Mouse (Mus musculus): Measurements from ENCODE around the gene Ptprg.

DNA sequence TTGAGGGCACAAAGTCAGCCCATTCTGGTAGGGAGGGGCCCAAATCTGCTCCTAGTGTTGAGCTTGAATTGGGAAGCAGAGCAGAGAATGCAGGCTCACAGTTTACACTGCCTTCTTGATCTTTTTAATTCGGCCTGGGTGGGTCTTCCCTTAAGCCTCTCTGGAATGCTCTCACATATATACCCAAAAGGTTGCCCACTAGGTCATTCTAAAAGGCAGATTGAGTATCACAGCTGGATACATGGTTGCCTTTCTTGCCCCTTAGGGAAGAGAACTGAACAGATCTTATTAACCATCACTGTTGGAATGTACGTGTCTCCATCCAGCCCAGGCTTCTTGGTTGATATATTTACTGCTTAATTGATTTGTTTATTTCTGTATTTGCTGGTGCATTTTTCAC lies 349.5 kb downstream of the Ptprg start:
- TF ChIP-seq CTCF (IDR thresholded peaks at IDR 0.05; ENCODE audit: borderline replicate concordance, extremely low read depth, insufficient read depth, insufficient read length): no peak
- TF ChIP-seq POLR2A (IDR thresholded peaks at IDR 0.05; ENCODE audit: borderline replicate concordance, extremely low read depth, insufficient read depth, insufficient read length, poor library complexity, severe bottlenecking): no peak
